Mouse (Mus musculus) lung, postnatal 0 days (tissue): ENCODE measurements around the gene Selenof. TPM values are rescaled to one million over a fixed set of nuclear protein-coding genes. Genes with fewer than 3 reads are reported as not detected.

Experiments used
- ATAC-seq: fragments of 200-750 bp; cut with Nextera tagmentation; 2 replicates; pipeline ENCODE4 v1.8.0; 2017; ENCODE audit warnings: moderate library complexity
- DNase-seq: peaks from one replicate; pipeline ENCODE4 v3.0.0-alpha.2; 2016; ENCODE audit warnings: low spot score
- H3K27ac ChIP-seq: fragments of 300-500 bp; sonication (generic); 2 replicates; pipeline ENCODE4 v1.5.1; 2014; ENCODE audit warnings: antibody characterized with exemption, mild to moderate bottlenecking, low read length, mixed read lengths
- H3K27me3 ChIP-seq: fragments of 300-500 bp; sonication (generic); replicated peaks from 2 replicates; pipeline ENCODE4 v1.6.1; 2014; ENCODE audit warnings: low read length, mixed read lengths; ENCODE audit not compliant: insufficient read depth
- H3K36me3 ChIP-seq: fragments of 300-500 bp; sonication (generic); 2 replicates; pipeline ENCODE4 v1.6.1; 2014; ENCODE audit warnings: low read length, mixed read lengths; ENCODE audit not compliant: insufficient read depth
- H3K4me1 ChIP-seq: fragments of 300-500 bp; sonication (generic); 2 replicates; pipeline ENCODE4 v1.6.1; 2014; ENCODE audit warnings: antibody characterized with exemption, low read depth, low read length, mixed read lengths; ENCODE audit not compliant: insufficient read depth
- H3K4me2 ChIP-seq: fragments of 300-500 bp; sonication (generic); replicated peaks from 2 replicates; pipeline ENCODE4 v1.6.1; 2014; ENCODE audit warnings: low read depth, mild to moderate bottlenecking, low read length, moderate library complexity, mixed read lengths
- H3K4me3 ChIP-seq: fragments of 300-500 bp; sonication (generic); 2 replicates; pipeline ENCODE4 v1.5.1; 2014; ENCODE audit warnings: low read depth, low read length
- H3K9ac ChIP-seq: fragments of 300-500 bp; sonication (generic); replicated peaks from 2 replicates; pipeline ENCODE4 v1.6.1; 2014; ENCODE audit warnings: low read depth, mild to moderate bottlenecking
- H3K9me3 ChIP-seq: fragments of 300-500 bp; sonication (generic); 2 replicates; pipeline ENCODE4 v1.6.1; 2016; ENCODE audit warnings: low read length, mixed read lengths
- CTCF ChIP-seq: IDR thresholded peaks from 2 replicates; pipeline ENCODE4 v1.5.1; 2016; ENCODE audit warnings: antibody characterized with exemption, mild to moderate bottlenecking
- EP300 ChIP-seq: IDR thresholded peaks from 2 replicates; pipeline ENCODE4 v1.6.1; 2016; ENCODE audit warnings: antibody characterized with exemption, mild to moderate bottlenecking, control low read depth
- WGBS: fragments of 180-500 bp; shearing (Covaris S2); extraction: QIAGEN DNeasy Blood & Tissue Kit; methylation state at CpG from one replicate; pipeline ENCODE4 v1.1.7; 2014; 5-methylcytosine and 5-hydroxymethylcytosine counted together
- polyA plus RNA-seq: library from polyadenylated mRNA; unstranded; fragments of >200 nt; fragmentation: Nextera tagmentation; extraction: Ambion mirVana; gene quantifications from 2 replicates; pipeline ENCODE4 v1.2.1, GENCODE M21; 2015

The Selenof gene
- polyA plus RNA-seq, 1 experiment from 2014 or later, result 926 TPM

DNA sequence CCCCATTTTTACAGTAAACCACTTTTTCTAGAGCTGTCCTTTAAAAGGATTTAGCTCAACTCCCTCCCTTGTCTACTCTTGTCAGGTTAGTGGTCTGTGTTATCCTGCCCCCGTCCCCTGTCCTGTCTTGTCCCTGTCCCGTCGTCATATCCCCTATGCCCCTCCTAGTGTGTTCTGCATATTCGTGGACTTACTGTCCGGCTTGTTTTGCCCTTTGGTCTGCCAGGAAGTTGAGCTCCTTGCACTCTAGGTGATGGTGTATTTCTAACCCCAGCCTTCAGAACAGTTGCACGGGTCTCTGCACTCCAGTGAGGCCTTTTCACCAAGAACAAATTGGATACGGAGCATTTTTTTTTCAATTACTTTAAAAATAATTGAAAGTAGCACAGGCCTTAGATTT, 10.2 kb downstream of the Selenof start:
- ATAC-seq, result no peak
- no peak overlapping the region for H3K27ac ChIP-seq
- TF ChIP-seq EP300 (no peak), CTCF (no peak)
- H3K9me3 ChIP-seq, result no peaks in the 10 kb centered on the region
- H3K4me3 ChIP-seq, result no peak overlapping the region
- H3K36me3 ChIP-seq, result no peaks in the 10 kb centered on the region
- DNase-seq, result no peak
- H3K4me1 ChIP-seq, result peaks cover 33% of the 10 kb centered on the region; the same call in 1 of the 2 replicates
- no peak overlapping the region for H3K9ac ChIP-seq
- no peaks in the 10 kb centered on the region for H3K27me3 ChIP-seq
- 69% methylated on average over 7 of the region's 7 CpGs for WGBS
- no peak overlapping the region for H3K4me2 ChIP-seq

DNA sequence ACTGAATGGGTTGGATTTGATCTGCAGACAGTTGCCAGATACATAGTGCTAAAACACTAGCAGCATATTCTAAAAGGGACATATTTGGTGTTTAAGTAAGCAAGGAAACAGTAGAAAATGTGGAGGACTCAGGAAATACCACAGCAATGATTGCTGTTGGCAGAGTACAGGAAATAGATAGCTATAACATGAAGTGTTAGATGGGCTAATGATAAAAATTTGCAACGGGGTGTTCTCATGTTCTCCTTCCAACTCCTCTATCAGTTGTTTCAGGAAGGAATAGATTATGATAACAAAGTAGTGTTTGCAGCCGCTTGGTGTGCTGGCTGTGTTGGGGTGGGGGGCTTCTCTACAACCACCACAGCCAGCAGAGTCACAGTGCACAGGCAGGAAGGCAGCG, 11.7 kb downstream of the Selenof start:
- H3K36me3 ChIP-seq, result no peaks in the 10 kb centered on the region
- H3K4me2 ChIP-seq, result no peak overlapping the region
- WGBS, result 37% methylated on average over 3 of the region's 3 CpGs
- H3K27me3 ChIP-seq, result no peaks in the 10 kb centered on the region
- no peak overlapping the region for H3K9ac ChIP-seq
- 0 out of 2 replicates have a peak overlapping the region, but pooled peaks have one; percentile 0 for H3K27ac ChIP-seq
- peaks cover 28% of the 10 kb centered on the region; the same call in 1 of the 2 replicates for H3K4me1 ChIP-seq
- ATAC-seq (no peak), DNase-seq (no peak)
- H3K4me3 ChIP-seq, result no peak overlapping the region
- H3K9me3 ChIP-seq, result no peaks in the 10 kb centered on the region
- no peak for TF ChIP-seq EP300

- 73% methylated on average over 4 of the region's 4 CpGs for WGBS
- DNase-seq, result no peak
- Histone ChIP-seq H3K4me2 (no peak overlapping the region), H3K4me1 (peaks cover 28% of the 10 kb centered on the region; the same call in 1 of the 2 replicates), H3K9me3 (no peaks in the 10 kb centered on the region), H3K27ac (no peak overlapping the region), H3K9ac (no peak overlapping the region), H3K27me3 (no peaks in the 10 kb centered on the region), H3K36me3 (no peaks in the 10 kb centered on the region), H3K4me3 (no peak overlapping the region)
- no peak for TF ChIP-seq EP300
- TF ChIP-seq CTCF, result no peak
- ATAC-seq, result no peak
These were observed 12.2 kb downstream of the Selenof start for GRCm38 (mm10) chr3:144582306-144582705.

DNA sequence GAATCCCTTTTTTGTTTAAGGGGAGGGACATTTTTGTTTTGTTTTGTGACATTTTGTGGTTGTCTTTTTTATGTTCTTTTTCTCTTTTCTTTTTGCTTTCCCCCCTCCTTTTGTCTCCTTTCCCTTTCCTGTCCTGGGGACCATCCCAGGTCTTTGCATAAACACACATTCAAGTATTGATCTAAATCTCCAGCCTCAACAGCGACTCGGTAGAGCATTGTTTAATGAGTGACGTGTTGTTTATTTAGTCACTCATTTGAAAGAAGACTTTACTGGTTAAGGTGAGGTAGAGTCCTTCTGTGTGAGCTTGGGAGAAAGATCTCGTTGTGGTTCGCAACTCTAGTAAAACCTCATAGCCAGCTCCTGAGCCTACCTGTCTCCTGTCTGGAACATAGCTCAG, 13.7 kb downstream of the Selenof start:
- TF ChIP-seq EP300 (no peak), CTCF (no peak)
- Histone ChIP-seq H3K4me3 (no peak overlapping the region), H3K9ac (no peak overlapping the region), H3K4me1 (peaks cover 28% of the 10 kb centered on the region; the same call in 1 of the 2 replicates), H3K4me2 (no peak overlapping the region), H3K9me3 (no peaks in the 10 kb centered on the region), H3K36me3 (no peaks in the 10 kb centered on the region), H3K27ac (no peak overlapping the region), H3K27me3 (no peaks in the 10 kb centered on the region)
- no peak for DNase-seq
- 36% methylated on average over 5 of the region's 5 CpGs for WGBS
- no peak for ATAC-seq

DNA sequence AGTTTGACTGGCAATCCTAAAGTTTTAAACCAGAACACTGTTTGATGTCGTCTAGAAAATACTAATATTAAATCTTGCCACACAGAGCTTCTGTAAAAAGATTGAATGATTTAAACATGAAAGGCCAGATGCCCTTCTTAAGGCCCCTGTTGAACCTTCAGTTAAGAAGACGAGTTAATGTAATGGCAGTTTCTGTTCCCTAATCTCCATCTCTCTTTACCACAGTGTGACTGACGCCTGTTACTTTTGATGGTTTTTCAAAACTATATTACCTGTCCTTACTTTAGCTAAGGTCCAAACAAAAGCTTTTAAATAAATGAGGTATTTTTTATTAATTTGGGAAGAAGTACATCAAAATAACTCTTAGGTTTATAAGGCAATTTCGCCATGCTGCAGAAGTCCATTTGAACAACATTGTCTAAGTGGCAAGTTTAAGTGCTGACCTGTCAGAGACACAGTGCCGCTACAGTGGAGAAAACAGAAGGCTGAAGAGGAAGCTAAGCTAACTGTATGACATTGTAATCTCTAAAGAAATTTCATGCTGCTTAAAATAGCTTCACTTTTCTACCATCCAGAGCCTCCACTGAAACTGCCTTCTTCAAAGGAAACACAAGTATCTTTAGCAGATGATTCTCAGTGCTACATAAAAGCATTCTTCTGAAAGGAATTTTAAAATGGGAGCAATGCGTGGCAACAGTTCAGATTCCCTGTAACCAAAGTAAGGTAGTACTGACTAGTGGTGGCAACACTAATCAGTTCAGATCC, 14.9 kb downstream of the Selenof start:
- ATAC-seq (peak; percentile 22; the same call in 1 of the 2 replicates), DNase-seq (peak; percentile 49)
- Histone ChIP-seq H3K4me2 (no peak overlapping the region), H3K27me3 (no peaks in the 10 kb centered on the region), H3K9me3 (no peaks in the 10 kb centered on the region), H3K4me3 (no peak overlapping the region), H3K4me1 (peaks cover 22% of the 10 kb centered on the region; the same call in 1 of the 2 replicates), H3K27ac (no peak overlapping the region; the same call in 1 of the 2 replicates), H3K9ac (no peak overlapping the region), H3K36me3 (0 out of 2 replicates have a peak, but pooled peaks cover 4% of the 10 kb centered on the region)
- TF ChIP-seq CTCF (no peak), EP300 (no peak)
- WGBS, result 66% methylated on average over 6 of the region's 6 CpGs

DNA sequence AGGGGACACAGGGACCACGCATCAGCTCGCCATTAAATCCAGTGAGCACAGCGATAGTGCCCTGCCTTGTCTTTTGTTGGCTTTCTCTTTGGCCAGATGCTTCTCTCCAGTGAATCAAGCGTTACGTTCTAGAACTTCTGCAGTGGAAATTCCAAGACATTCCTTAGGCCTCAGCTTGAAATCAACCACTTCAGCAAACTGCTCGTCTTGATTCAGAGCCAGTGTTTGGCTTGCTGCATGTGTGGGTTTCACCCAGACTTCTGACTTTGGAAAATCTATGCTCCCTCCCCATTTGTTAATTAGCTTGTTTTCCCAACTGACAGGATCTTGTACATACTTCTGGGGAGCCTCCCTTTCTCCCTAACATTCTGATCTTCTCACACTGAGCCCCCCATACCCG, 16.6 kb downstream of the Selenof start:
- no peak overlapping the region for H3K4me2 ChIP-seq
- peak; percentile 59 for ATAC-seq
- DNase-seq, result peak; percentile 85
- H3K4me1 ChIP-seq, result peaks cover 16% of the 10 kb centered on the region; the same call in 1 of the 2 replicates
- WGBS, result 46% methylated on average over 7 of the region's 7 CpGs
- no peaks in the 10 kb centered on the region for H3K27me3 ChIP-seq
- peak overlapping the region; percentile 38; the same call in 1 of the 2 replicates for H3K27ac ChIP-seq
- H3K36me3 ChIP-seq, result peaks cover 14% of the 10 kb centered on the region; the same call in 1 of the 2 replicates
- H3K4me3 ChIP-seq, result no peak overlapping the region
- no peaks in the 10 kb centered on the region for H3K9me3 ChIP-seq
- no peak overlapping the region for H3K9ac ChIP-seq
- TF ChIP-seq EP300, result no peak
- TF ChIP-seq CTCF, result no peak
